ENCODE assay signal across 18 mouse cellular contexts in the genomic region with DNA sequence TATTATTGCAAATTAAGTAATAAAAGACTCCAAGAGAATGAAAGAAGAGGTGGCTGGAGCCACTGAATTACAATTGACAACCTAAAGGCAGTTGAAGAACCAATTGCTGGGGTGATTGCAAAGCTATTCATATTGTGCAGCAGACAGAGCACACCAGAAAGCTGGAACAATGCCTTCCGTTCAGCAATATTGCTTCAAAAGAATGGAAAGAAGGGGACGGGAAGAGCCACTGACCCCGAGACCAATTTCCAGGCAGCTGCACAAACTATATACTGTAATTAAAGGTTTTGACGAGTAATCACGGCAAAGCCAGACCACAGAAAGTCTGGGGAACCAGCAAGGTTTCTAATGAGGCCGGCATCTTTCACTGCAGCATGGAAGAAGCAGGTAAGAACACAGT.
A peak's percentile ranks its signal among the peaks of the same experiment; 100 is the strongest.
DNase-seq lines count a peak whose midpoint lies in the region; ATAC-seq and TF ChIP-seq lines count a peak whose summit lies in the region.
"Had no signal": no experiment of that assay in that cellular context is flagged by ENCODE, and none has a peak within 500 bp of the region (broad histone marks: within the 10 kb centered on the region; RNA-seq: fewer than 3 reads in every experiment).

No protein-coding gene starts in this region.

- no peak overlapping the region for H3K9ac ChIP-seq in forebrain, embryonic 11.5 days (ENCODE audit: low read length)
- H3K9ac ChIP-seq in forebrain, postnatal 0 days, result no peak overlapping the region
- H3K9ac ChIP-seq in hindbrain, embryonic 14.5 days, result no peak overlapping the region
- no peak overlapping the region for H3K9ac ChIP-seq in midbrain, embryonic 13.5 days (replicated peaks)
- H3K9ac ChIP-seq: neural tube, embryonic 13.5 days had no signal

- H3K4me3 ChIP-seq in forebrain, embryonic 11.5 days (ENCODE audit: low read depth, low read length), result no peak overlapping the region
- no peak overlapping the region for H3K4me3 ChIP-seq in forebrain, postnatal 0 days (ENCODE audit: low read depth, low read length)
- H3K4me3 ChIP-seq in hindbrain, embryonic 14.5 days (replicated peaks; ENCODE audit: low read length), result no peak overlapping the region
- H3K4me3 ChIP-seq in midbrain, embryonic 13.5 days (replicated peaks), result no peak overlapping the region
- H3K4me3 ChIP-seq: left cerebral cortex, adult 2 months; megakaryocyte, embryonic 14.5 days; neural tube, embryonic 13.5 days had no signal

- no peaks in the 10 kb centered on the region for H3K9me3 ChIP-seq in forebrain, embryonic 11.5 days (ENCODE audit: control insufficient read depth, low read length)
- H3K9me3 ChIP-seq in forebrain, postnatal 0 days (ENCODE audit: low read length), result no peaks in the 10 kb centered on the region
- H3K9me3 ChIP-seq in hindbrain, embryonic 14.5 days (ENCODE audit: control insufficient read depth, low read length), result no peaks in the 10 kb centered on the region
- no peaks in the 10 kb centered on the region for H3K9me3 ChIP-seq in midbrain, embryonic 13.5 days
- H3K9me3 ChIP-seq: neural tube, embryonic 13.5 days had no signal

- H3K4me2 ChIP-seq in forebrain, embryonic 11.5 days (ENCODE audit: low read depth, low read length, severe bottlenecking), result no peak overlapping the region
- no peak overlapping the region for H3K4me2 ChIP-seq in forebrain, postnatal 0 days (ENCODE audit: low read depth)
- 0 out of 2 replicates have a peak overlapping the region, but pooled peaks have one; percentile 9 for H3K4me2 ChIP-seq in hindbrain, embryonic 14.5 days (replicated peaks)
- peak overlapping the region; percentile 17; the same call in 1 of the 2 replicates for H3K4me2 ChIP-seq in midbrain, embryonic 13.5 days (replicated peaks)
- H3K4me2 ChIP-seq: liver, embryonic 11.5 days; neural tube, embryonic 13.5 days had no signal

- H3K27me3 ChIP-seq in forebrain, embryonic 11.5 days (ENCODE audit: control insufficient read depth, insufficient read depth, low read length), result no peaks in the 10 kb centered on the region
- H3K27me3 ChIP-seq in forebrain, postnatal 0 days (ENCODE audit: insufficient read depth, low read length), result no peaks in the 10 kb centered on the region
- no peaks in the 10 kb centered on the region for H3K27me3 ChIP-seq in hindbrain, embryonic 14.5 days (ENCODE audit: control insufficient read depth, insufficient read depth, low read length)
- H3K27me3 ChIP-seq in midbrain, embryonic 13.5 days, result peaks cover 9% of the 10 kb centered on the region; the same call in 1 of the 2 replicates
- H3K27me3 ChIP-seq: megakaryocyte, embryonic 14.5 days had no signal

- peak; percentile 67 for ATAC-seq in forebrain, embryonic 11.5 days (replicated peaks; ENCODE audit: low FRiP score)
- no peak for ATAC-seq in forebrain, postnatal 0 days
- ATAC-seq in hindbrain, embryonic 14.5 days (ENCODE audit: low FRiP score), result no peak
- ATAC-seq in midbrain, embryonic 13.5 days, result peak; percentile 24; the same call in 1 of the 2 replicates
- ATAC-seq: intestine, postnatal 0 days; lung, postnatal 0 days had no signal

- H3K36me3 ChIP-seq in forebrain, embryonic 11.5 days (ENCODE audit: control insufficient read depth, insufficient read depth, low read length), result no peaks in the 10 kb centered on the region
- H3K36me3 ChIP-seq in forebrain, postnatal 0 days (ENCODE audit: insufficient read depth), result no peaks in the 10 kb centered on the region
- H3K36me3 ChIP-seq in hindbrain, embryonic 14.5 days (replicated peaks; ENCODE audit: control insufficient read depth, insufficient read depth), result no peaks in the 10 kb centered on the region
- no peaks in the 10 kb centered on the region for H3K36me3 ChIP-seq in midbrain, embryonic 13.5 days
- H3K36me3 ChIP-seq: neural tube, embryonic 13.5 days had no signal

- no peak for DNase-seq in forebrain, embryonic 11.5 days (ENCODE audit: low spot score)
- DNase-seq in forebrain, postnatal 0 days, result no peak
- DNase-seq in embryo, embryonic 9.5 days (ENCODE audit: extremely low spot score), result peak; percentile 32
- DNase-seq in hindbrain, embryonic 14.5 days (ENCODE audit: low spot score), result no peak
- DNase-seq in cerebellum, postnatal 25 days, result no peak
- DNase-seq in urinary bladder, postnatal 10 days (ENCODE audit: low spot score), result no peak
- DNase-seq in layer of hippocampus, adult 18-20 months (ENCODE audit: low spot score in 2 of 2), result no peak
- DNase-seq: adrenal gland, adult 2 months; cerebellum, adult 9-11 months; heart, adult 18-20 months; right cerebral cortex, adult 18-20 months had no signal

- no peak for TF ChIP-seq CTCF in forebrain, postnatal 0 days (IDR thresholded peaks at IDR 0.05; ENCODE audit: low read depth)

- 4% methylated on average over 6 of the region's 6 CpGs for WGBS in forebrain, embryonic 11.5 days
- WGBS in forebrain, postnatal 0 days, result 14% methylated on average over 6 of the region's 6 CpGs
- 14% methylated on average over 6 of the region's 6 CpGs for WGBS in hindbrain, embryonic 14.5 days
- WGBS in midbrain, embryonic 13.5 days, result 8% methylated on average over 6 of the region's 6 CpGs

- H3K27ac ChIP-seq in forebrain, embryonic 11.5 days (ENCODE audit: low read depth, low read length), result no peak overlapping the region; the same call in 1 of the 2 replicates
- no peak overlapping the region for H3K27ac ChIP-seq in forebrain, postnatal 0 days (ENCODE audit: low read depth, low read length)
- no peak overlapping the region for H3K27ac ChIP-seq in hindbrain, embryonic 14.5 days
- H3K27ac ChIP-seq in midbrain, embryonic 13.5 days, result peak overlapping the region; percentile 53
- H3K27ac ChIP-seq: left cerebral cortex, adult 2 months; neural tube, embryonic 13.5 days had no signal

- H3K4me1 ChIP-seq in forebrain, embryonic 11.5 days (replicated peaks; ENCODE audit: control insufficient read depth, insufficient read depth, low read length), result peaks cover 2% of the 10 kb centered on the region
- H3K4me1 ChIP-seq in forebrain, postnatal 0 days (ENCODE audit: insufficient read depth), result peaks cover 4% of the 10 kb centered on the region; the same call in 1 of the 2 replicates
- peaks cover 6% of the 10 kb centered on the region; the same call in 1 of the 2 replicates for H3K4me1 ChIP-seq in hindbrain, embryonic 14.5 days (replicated peaks; ENCODE audit: control insufficient read depth, insufficient read depth, low read length)
- peaks cover 11% of the 10 kb centered on the region for H3K4me1 ChIP-seq in midbrain, embryonic 13.5 days (replicated peaks)
- H3K4me1 ChIP-seq: megakaryocyte, embryonic 14.5 days had no signal

Comparison
In these comparisons a context has a peak if more than half of its experiments do, and no peak if none do; other contexts are left out.
1. ATAC-seq: peak in forebrain, embryonic 11.5 days (single experiment) and midbrain, embryonic 13.5 days (single experiment); none in forebrain, postnatal 0 days (single experiment) and hindbrain, embryonic 14.5 days (single experiment).
2. H3K4me2 ChIP-seq: peak in hindbrain, embryonic 14.5 days (single experiment) and midbrain, embryonic 13.5 days (single experiment); none in forebrain, embryonic 11.5 days (single experiment) and forebrain, postnatal 0 days (single experiment).